Mouse (Mus musculus) olfactory bulb, adult 2 months (tissue): ENCODE measurements at regions not wholly inside any gene's neighbourhood (a gene's known extent, or its start where the extent isn't known, plus 50 kb on each side); places are given as distances from the start of the nearest gene placed in this dataset.
A peak's percentile ranks its signal among the peaks of the same experiment; 100 is the strongest.

Experiments
- H3K27ac ChIP-seq: fragments of 200-500 bp; 2 replicates; pipeline ENCODE4 v1.5.1; 2012; ENCODE audit warnings: low read depth, low read length; ENCODE audit not compliant: insufficient read depth
- H3K4me1 ChIP-seq: fragments of 200-500 bp; 2 replicates; pipeline ENCODE4 v1.6.1; 2012; ENCODE audit warnings: low read length; ENCODE audit not compliant: control insufficient read depth, insufficient read depth
- H3K4me3 ChIP-seq: fragments of 200-500 bp; 2 replicates; pipeline ENCODE4 v1.5.1; 2012; ENCODE audit warnings: mild to moderate bottlenecking, low read depth, low read length, moderate library complexity; ENCODE audit not compliant: insufficient read depth
- CTCF ChIP-seq: fragments of 200-500 bp; IDR thresholded peaks from 2 replicates; pipeline ENCODE4 v1.5.1; 2012; ENCODE audit warnings: low read depth, mild to moderate bottlenecking, low read length, moderate library complexity; ENCODE audit not compliant: insufficient read depth
- POLR2A ChIP-seq: fragments of 200-500 bp; IDR thresholded peaks from 2 replicates; pipeline ENCODE4 v1.6.1; 2012; ENCODE audit warnings: mild to moderate bottlenecking, low read depth, low read length, moderate library complexity; ENCODE audit not compliant: insufficient read depth
- WGBS: fragments of 180-500 bp; shearing (Covaris S2); methylation state at CpG from one replicate; pipeline ENCODE4 v1.1.7; 2018; 5-methylcytosine and 5-hydroxymethylcytosine counted together

DNA sequence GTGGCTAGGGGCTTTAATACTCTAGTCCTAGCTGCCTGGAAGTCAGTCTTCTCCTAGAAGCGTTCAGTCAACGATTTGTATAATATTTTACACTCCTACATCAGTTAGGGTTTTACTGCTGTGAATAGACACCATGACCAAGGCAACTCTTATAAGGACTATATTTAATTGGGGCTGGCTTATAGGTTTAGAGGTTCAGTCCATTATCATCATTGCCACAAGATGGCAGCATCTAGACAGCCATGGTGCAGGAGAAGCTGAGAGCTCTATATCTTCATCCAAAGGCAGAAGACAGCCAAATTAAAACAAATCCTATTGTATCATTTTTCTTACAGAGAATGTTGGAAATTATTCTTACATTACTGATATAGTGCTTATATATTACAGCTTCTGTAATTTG, 167.0 kb upstream of the Ndn start:
- Histone ChIP-seq H3K4me1 (no peaks in the 10 kb centered on the region), H3K27ac (no peak overlapping the region), H3K4me3 (no peak overlapping the region)
- 65% methylated on average over 2 of the region's 2 CpGs for WGBS
- TF ChIP-seq CTCF (no peak), POLR2A (no peak)

DNA sequence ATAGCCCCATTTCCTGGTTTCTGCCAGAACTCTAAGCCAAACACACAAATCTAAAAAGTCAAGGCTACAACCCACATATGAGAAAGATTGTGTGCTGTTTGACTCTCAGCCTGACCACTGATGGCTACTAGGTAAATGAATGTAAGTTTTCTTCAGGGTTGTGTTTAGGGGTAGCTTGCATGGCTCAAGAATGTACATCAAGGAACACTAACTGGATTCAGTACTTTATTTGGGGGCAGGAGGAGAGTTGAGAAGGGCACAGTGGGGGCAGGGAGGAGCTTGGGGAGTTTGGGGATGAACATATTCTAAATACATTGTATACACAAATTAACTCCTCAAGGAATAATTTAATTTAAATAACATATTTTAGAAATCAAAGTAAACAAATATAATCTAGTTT, 137.8 kb upstream of the Ndn start:
- no peak for TF ChIP-seq CTCF
- no peak for TF ChIP-seq POLR2A
- no peaks in the 10 kb centered on the region for H3K4me1 ChIP-seq
- no peak overlapping the region for H3K27ac ChIP-seq
- no peak overlapping the region for H3K4me3 ChIP-seq

DNA sequence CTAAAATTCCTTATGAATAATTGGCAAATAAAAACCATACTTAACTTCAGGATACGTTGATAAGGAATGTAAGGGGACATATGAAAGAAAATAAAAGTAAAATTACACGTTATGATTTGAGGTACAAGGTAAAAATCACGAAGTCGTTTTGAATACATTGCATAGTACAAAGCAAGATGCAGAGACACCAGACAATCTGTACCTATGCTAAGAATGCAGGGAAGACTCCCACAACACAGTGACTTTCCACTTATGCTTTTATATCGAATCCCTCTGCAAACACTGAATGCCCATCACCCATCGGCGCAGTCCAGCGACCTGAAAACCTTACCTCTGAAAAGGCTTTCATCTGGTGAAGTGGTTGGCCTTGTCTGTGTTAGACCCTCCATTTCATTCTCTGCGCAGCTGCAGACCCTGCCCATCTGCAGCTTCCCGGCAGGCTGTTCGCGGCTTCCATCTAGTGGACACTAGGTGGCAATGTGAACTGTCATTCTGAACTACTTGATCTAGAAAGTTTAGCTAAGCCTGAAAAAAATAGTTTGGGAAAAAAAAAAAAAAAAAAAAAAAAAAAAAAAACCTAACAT, 137.2 kb upstream of the Ndn start:
- TF ChIP-seq POLR2A (no peak), CTCF (no peak)
- H3K27ac ChIP-seq: no peak overlapping the region
- H3K4me3 ChIP-seq: peak overlapping the region; percentile 51
- H3K4me1 ChIP-seq: no peaks in the 10 kb centered on the region
- WGBS: 32% methylated on average over 12 of the region's 12 CpGs

DNA sequence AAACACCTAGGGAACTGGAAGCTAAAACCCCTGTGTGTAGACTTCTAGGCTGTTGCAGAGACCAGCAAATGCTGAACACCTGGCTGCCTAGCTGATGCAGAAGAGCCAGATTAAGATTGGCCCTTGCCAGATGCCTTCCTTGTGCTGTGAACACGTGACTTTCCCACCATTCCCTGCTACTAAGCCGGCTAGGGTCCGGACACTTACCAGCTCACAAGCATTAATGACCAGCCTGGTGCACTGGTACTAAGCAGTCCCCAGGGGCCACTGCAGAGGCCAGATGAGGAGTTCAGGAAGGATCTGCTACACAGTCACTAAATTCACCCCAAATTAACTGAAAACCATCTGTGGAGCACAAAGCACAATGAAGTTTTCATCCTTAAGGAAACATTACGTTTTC, 121.2 kb upstream of the Ndn start:
- TF ChIP-seq CTCF (no peak), POLR2A (no peak)
- Histone ChIP-seq H3K27ac (no peak overlapping the region), H3K4me3 (no peak overlapping the region), H3K4me1 (no peaks in the 10 kb centered on the region)
- 34% methylated on average over 4 of the region's 4 CpGs for WGBS

DNA sequence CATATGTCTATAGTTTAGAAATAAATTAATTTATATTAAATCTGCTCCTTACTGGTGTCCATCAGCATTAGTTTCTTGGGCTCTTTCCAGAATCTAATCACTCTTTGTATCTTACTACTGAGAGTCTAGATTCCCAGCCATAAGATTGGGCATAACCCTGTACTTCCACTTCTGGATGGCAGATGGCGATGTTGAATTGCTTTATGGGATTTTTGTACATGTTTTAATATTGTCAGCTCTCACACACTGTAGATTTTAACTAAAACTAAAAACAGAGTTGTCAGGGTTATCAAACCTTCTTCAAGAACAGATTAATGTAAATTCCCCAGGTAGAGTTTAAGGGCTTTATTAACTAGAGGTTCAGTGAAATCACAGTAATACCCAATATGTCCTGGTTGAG, 118.6 kb upstream of the Ndn start:
- no peak for TF ChIP-seq POLR2A
- TF ChIP-seq CTCF: no peak

DNA sequence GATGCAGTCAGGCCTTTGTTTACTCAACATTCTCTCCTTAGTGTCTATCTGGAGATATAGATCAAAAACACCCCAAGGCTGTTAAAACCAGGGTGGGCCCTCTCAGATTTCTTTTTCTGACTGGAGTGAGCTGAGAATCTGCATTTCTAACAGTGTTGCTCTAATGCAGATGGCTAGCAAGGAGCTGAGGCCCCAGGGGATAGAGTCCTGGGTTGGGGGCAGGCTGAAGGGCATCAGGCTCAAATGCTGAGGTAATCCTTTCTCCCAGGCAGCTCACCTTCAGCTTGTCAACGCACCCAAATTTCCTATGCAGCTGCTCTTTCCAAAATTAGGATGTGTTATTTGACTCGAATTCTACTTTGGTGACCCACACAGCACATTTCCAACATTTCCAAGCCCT, 115.7 kb upstream of the Ndn start:
- Histone ChIP-seq H3K27ac (no peak overlapping the region), H3K4me3 (no peak overlapping the region), H3K4me1 (no peaks in the 10 kb centered on the region)
- no peak for TF ChIP-seq CTCF
- no peak for TF ChIP-seq POLR2A
- WGBS: 19% methylated on average over 2 of the region's 2 CpGs

More for the DNA sequence above, 118.6 kb upstream of the Ndn start:
- Histone ChIP-seq H3K4me3 (no peak overlapping the region), H3K4me1 (no peaks in the 10 kb centered on the region), H3K27ac (no peak overlapping the region)
- WGBS: 7% methylated on average over 1 of the region's 1 CpGs

DNA sequence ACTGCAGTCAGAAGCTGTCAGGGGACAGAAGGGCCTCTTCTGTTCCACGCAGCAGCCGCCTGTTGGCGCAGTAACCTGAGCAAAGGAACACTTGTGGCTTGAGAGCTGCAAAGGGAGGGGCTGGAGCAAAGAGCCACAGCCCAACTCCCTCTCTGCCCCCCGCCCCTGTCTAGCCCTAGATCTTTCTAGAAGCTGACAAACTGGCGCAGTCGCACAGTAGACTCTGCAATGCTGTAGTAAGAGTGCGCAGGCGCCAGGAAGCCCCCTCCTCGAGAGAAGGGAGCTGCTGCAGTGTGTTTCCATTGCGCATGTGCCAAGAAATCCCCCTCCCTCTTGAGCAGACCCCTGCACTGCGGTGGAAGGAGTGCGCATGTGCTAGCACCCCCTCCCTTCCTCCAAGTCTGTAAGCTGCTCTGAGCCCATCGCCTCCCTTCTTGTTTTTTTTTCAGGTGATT, 115.2 kb upstream of the Ndn start:
- H3K27ac ChIP-seq: no peak overlapping the region

DNA sequence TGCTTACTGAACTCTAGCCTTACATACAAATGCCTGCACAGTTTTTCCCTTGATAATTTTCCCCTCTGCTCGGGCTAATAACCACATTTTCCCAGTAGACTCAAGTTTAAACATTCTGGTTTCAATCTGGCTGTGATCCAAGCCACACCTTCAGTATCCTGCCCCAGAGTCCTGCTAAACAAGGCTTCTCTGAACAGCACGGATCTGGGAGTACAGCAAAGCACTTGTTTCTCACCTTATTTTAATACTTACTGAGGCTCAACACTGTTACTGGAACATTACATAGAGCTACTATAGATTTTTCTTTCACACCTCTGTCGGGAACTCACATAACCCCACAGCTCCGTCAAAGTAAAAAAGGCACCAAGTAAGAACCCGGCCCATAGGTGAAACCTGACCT, 114.3 kb upstream of the Ndn start:
- no peak overlapping the region for H3K4me3 ChIP-seq
- TF ChIP-seq POLR2A: no peak
- TF ChIP-seq CTCF: no peak
- no peaks in the 10 kb centered on the region for H3K4me1 ChIP-seq
- WGBS: 50% methylated on average over 5 of the region's 5 CpGs
- H3K27ac ChIP-seq: no peak overlapping the region

More for the DNA sequence above, 115.2 kb upstream of the Ndn start:
- Histone ChIP-seq H3K4me1 (no peaks in the 10 kb centered on the region), H3K4me3 (0 out of 2 replicates have a peak overlapping the region, but pooled peaks have one; percentile 15)
- TF ChIP-seq POLR2A: no peak
- no peak for TF ChIP-seq CTCF
- 21% methylated on average over 13 of the region's 13 CpGs for WGBS

DNA sequence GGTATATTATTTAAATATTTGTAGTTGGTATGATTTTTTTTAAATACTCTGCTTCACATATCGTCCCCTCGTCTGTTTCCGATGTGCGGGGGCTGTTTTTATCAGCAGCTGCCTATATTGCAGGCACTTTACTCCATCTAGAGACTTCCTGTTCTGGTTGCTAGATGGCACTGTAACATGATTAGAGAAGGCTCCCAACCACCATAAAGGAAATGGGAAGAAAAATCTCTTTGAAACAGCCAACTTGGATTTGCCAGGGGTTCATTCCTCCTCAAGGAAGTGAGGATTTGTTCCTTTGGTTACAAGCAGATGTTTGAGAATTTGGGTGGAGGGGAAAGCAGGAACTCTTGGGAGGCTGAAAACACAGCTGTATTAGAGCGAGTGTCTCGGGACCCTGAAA, 112.3 kb upstream of the Ndn start:
- TF ChIP-seq CTCF (no peak), POLR2A (no peak)
- Histone ChIP-seq H3K27ac (no peak overlapping the region), H3K4me1 (no peaks in the 10 kb centered on the region)

DNA sequence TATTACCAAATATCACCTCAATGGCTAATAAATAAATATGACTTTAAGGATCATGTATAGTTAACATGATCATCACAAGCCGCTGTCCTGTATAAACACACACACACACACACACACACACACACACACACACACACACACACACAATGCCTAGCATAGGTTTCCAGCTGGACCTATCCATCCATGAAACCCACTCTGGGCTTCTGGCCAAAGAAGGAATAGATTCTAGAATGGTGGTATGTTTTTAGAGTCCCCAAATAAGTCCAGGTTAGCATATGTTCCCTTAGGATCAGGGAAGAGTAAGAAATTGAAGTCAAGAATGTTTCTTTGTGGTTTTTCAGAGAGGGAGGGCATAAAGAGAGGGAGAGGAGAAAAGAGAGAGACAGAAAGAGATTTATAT, 110.6 kb upstream of the Ndn start:
- whole genome bisulfite sequencing: 71% methylated on average over 1 of the region's 1 CpGs
- Histone ChIP-seq H3K4me1 (no peaks in the 10 kb centered on the region), H3K27ac (no peak overlapping the region), H3K4me3 (no peak overlapping the region)
- no peak for TF ChIP-seq POLR2A
- no peak for TF ChIP-seq CTCF

More for the DNA sequence above, 112.3 kb upstream of the Ndn start:
- no peak overlapping the region for H3K4me3 ChIP-seq
- WGBS: 70% methylated on average over 6 of the region's 6 CpGs
